Mouse (Mus musculus) intestine, embryonic 15.5 days (tissue): ENCODE results near the gene Stmn3. TPM values are rescaled to one million over a fixed set of nuclear protein-coding genes. Genes with fewer than 3 reads are reported as not detected.

Source experiments
- ATAC-seq: fragments of 200-750 bp; cut with Nextera tagmentation; 2 replicates; pipeline ENCODE4 v1.8.0; 2017; ENCODE audit warnings: moderate TSS enrichment, moderate library complexity
- H3K27ac ChIP-seq: fragments of 300-500 bp; sonication (generic); 2 replicates; pipeline ENCODE4 v1.5.1; 2015; ENCODE audit warnings: mild to moderate bottlenecking, inconsistent platforms
- H3K27me3 ChIP-seq: fragments of 300-500 bp; sonication (generic); replicated peaks from 2 replicates; pipeline ENCODE4 v1.6.1; 2015; ENCODE audit warnings: inconsistent platforms
- H3K36me3 ChIP-seq: fragments of 300-500 bp; sonication (generic); 2 replicates; pipeline ENCODE4 v1.6.1; 2015; ENCODE audit warnings: inconsistent platforms
- H3K4me1 ChIP-seq: fragments of 300-500 bp; sonication (generic); replicated peaks from 2 replicates; pipeline ENCODE4 v1.6.1; 2015; ENCODE audit warnings: inconsistent platforms
- H3K4me2 ChIP-seq: fragments of 300-500 bp; sonication (generic); replicated peaks from 2 replicates; pipeline ENCODE4 v1.6.1; 2015; ENCODE audit warnings: mild to moderate bottlenecking, inconsistent platforms
- H3K4me3 ChIP-seq: fragments of 300-500 bp; sonication (generic); replicated peaks from 2 replicates; pipeline ENCODE4 v1.5.1; 2015; ENCODE audit warnings: inconsistent platforms
- H3K9ac ChIP-seq: fragments of 300-500 bp; sonication (generic); 2 replicates; pipeline ENCODE4 v1.6.1; 2015; ENCODE audit warnings: inconsistent platforms
- H3K9me3 ChIP-seq: fragments of 300-500 bp; sonication (generic); 2 replicates; pipeline ENCODE4 v1.6.1; 2016; ENCODE audit warnings: inconsistent platforms
- WGBS: fragments of 180-500 bp; shearing (Covaris S2); methylation state at CpG from one replicate; pipeline ENCODE4 v1.1.7; 2015; 5-methylcytosine and 5-hydroxymethylcytosine counted together
- polyA plus RNA-seq: library from polyadenylated mRNA; unstranded; fragments of >200 nt; fragmentation: Nextera tagmentation; extraction: Ambion mirVana; gene quantifications from 2 replicates; pipeline ENCODE4 v1.2.1, GENCODE M21; 2015

Gene Stmn3
- polyA plus RNA-seq = 44.0 and 44.1 TPM in 2 replicates

DNA sequence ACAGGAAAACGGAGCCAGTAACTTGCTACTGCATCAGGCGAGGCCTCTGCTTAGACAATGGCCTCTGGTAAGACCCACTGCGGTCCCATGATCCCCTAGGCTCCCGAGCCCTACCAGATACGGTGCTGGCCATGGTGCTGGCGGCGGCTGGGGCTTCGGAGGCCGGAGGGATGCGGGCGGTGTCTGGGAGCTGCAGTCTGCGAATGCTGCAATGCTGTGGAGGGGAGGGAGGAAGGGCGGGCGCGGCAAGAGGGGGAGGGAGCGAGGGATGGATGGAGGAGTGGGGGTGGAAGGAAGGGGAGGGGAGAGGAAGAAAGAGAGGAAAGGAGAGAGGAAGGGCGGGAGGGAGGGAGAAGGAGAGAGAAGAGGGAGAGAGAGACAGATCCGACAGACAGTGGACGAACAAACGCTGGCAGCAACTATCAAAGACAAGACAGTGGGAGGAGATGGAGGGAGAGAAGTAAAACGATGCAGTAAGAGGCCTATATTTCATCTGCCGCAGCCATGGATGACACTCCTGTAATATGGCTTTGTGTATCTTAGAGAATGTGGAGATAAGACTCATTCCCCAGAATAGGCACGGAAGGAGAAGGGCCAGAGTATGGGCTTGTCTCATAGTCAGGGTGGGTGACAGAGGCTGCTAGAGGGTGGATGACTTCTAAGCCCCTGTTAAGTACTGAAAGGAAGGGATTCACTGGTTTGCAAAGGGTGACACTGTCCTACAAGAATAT is at the start of gene Stmn3:
Gene Stmn3 (minus strand): TSS at position 421 of the 731 bp plus-strand sequence.
- peak; percentile 75 for ATAC-seq
- 3% methylated on average over 23 of the region's 23 CpGs for WGBS
- peaks cover 10% of the 10 kb centered on the region for H3K4me1 ChIP-seq
- H3K9ac ChIP-seq = no peak within 1 kb of the TSS
- peak within 1 kb of the TSS; percentile 49 for H3K4me2 ChIP-seq
- peaks cover 31% of the 10 kb centered on the region for H3K27me3 ChIP-seq
- H3K9me3 ChIP-seq = no peaks in the 10 kb centered on the region
- H3K36me3 ChIP-seq = no peaks in the 10 kb centered on the region
- H3K27ac ChIP-seq = no peak within 1 kb of the TSS
- peak within 1 kb of the TSS; percentile 20 for H3K4me3 ChIP-seq

DNA sequence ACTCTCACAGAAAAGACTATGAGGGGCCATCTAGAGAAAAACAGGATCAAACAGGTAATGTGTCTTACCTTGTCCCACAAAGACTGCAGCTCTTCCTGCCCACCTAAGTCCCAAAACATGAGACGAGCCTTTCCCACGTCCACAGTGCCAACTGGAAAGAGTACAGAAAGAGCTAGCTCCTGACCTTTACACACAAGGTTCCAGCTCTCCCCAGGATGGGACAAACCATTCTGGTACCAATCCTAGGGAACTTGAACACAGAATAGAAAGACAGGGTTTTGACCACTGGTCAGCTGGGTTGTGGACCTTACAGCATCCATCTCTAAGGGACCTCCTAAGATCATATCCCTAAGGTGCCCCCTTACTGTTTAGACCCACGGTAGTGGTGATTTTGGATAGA is 49.6 kb upstream of the Stmn3 start:
- H3K9ac ChIP-seq = peak overlapping the region; percentile 93
- H3K4me3 ChIP-seq = peak overlapping the region; percentile 86
- no peaks in the 10 kb centered on the region for H3K27me3 ChIP-seq
- peak overlapping the region; percentile 75 for H3K4me2 ChIP-seq
- WGBS = 81% methylated on average over 3 of the region's 3 CpGs
- no peaks in the 10 kb centered on the region for H3K9me3 ChIP-seq
- peaks cover 14% of the 10 kb centered on the region for H3K4me1 ChIP-seq
- ATAC-seq = no peak
- no peak overlapping the region for H3K27ac ChIP-seq
- H3K36me3 ChIP-seq = peaks cover 24% of the 10 kb centered on the region

DNA sequence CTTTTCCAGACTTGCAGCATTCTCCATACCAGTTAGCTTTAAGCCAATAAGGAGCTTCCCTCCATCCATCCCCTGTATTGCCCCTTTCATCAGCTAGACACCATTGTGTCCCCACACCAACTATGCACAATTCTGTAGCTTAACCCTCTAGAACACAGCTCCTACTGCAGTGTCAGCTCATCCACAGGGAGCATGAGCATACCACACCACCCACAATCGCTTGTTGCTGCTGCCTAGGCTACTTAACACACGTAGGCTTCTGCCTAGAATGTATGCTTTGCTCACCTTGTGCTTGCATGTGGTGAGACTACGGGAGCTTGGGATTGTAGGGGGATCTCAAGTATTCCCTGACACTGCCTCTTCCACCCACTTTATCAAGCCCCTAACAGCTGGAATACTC is 42.5 kb upstream of the Stmn3 start:
- Histone ChIP-seq H3K9me3 (no peaks in the 10 kb centered on the region), H3K9ac (no peak overlapping the region), H3K27me3 (no peaks in the 10 kb centered on the region), H3K27ac (no peak overlapping the region), H3K36me3 (peaks cover 38% of the 10 kb centered on the region), H3K4me3 (no peak overlapping the region), H3K4me2 (no peak overlapping the region), H3K4me1 (no peaks in the 10 kb centered on the region)
- ATAC-seq = no peak
- WGBS = 84% methylated on average over 3 of the region's 3 CpGs

DNA sequence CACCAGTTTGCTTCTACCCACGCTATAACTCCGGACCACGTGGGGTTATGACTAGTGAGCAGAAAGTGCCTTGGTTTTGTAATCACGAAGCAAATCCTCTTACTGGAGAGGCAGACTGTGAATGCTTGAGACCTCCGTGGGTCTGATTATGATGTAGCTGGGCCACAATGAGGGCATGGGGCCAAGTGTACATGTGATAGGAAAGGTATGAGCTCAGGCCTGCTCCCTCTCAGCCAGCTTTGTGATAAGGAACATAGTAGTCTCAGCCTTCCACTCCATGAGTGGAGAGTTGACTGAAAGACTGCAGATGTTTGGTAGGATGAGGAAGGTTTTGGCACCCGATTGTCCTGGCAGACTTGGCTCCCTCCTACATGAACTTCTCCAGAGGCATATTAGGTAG is 28.5 kb upstream of the Stmn3 start:
- 93% methylated on average over 6 of the region's 6 CpGs for whole genome bisulfite sequencing
- Histone ChIP-seq H3K9me3 (no peaks in the 10 kb centered on the region), H3K9ac (no peak overlapping the region), H3K4me1 (no peaks in the 10 kb centered on the region), H3K27ac (no peak overlapping the region), H3K36me3 (peaks cover 29% of the 10 kb centered on the region), H3K4me3 (no peak overlapping the region), H3K27me3 (no peaks in the 10 kb centered on the region), H3K4me2 (no peak overlapping the region)
- no peak for ATAC-seq

DNA sequence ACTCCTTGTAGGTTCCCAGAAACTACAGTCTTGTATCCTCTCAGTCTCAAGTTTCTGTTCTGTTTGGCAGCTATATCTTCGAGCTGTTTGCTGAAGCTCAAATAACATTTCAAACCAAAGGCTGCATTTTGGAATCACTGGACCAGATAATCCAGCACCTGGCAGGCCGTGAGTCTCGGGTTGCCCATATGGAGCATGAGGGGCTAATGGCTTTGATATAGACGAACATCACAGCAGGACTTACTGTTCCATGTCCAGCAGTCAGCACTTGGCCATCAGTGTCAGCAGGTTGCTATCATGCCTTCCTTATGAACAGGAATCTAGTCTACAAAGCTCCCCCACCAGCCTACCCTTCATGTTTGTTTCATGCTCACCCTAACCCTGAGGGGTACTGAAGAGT is 26.1 kb upstream of the Stmn3 start:
- H3K9ac ChIP-seq = no peak overlapping the region
- H3K27me3 ChIP-seq = no peaks in the 10 kb centered on the region
- H3K27ac ChIP-seq = no peak overlapping the region
- H3K4me3 ChIP-seq = no peak overlapping the region
- 91% methylated on average over 4 of the region's 4 CpGs for WGBS
- H3K9me3 ChIP-seq = no peaks in the 10 kb centered on the region
- H3K4me1 ChIP-seq = no peaks in the 10 kb centered on the region
- H3K36me3 ChIP-seq = peaks cover 29% of the 10 kb centered on the region
- no peak overlapping the region for H3K4me2 ChIP-seq
- ATAC-seq = no peak

DNA sequence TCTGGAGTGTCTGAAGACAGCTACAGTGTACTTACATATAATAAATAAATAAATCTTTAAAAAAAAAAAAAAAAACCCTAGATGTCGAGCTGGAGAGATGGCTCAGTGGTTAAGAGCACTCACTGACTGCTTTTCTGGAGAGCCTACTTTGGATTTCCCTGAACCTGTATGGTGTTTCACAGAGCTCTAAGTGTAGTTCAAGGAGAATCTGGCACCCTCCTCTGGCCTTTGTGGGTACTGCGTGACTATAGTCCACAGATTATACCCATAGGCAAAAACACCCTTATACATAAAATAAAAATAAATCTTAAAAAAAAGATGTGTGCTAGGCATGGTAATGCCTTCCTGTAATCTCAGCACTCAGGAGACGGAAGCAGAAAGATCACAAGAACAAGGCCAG is 19.7 kb upstream of the Stmn3 start:
- 65% methylated on average over 3 of the region's 3 CpGs for WGBS
- no peak overlapping the region for H3K4me3 ChIP-seq
- peak; percentile 62; the same call in 1 of the 2 replicates for ATAC-seq
- no peak overlapping the region for H3K4me2 ChIP-seq
- H3K9me3 ChIP-seq = no peaks in the 10 kb centered on the region
- H3K4me1 ChIP-seq = no peaks in the 10 kb centered on the region
- no peaks in the 10 kb centered on the region for H3K27me3 ChIP-seq
- H3K36me3 ChIP-seq = peaks cover 17% of the 10 kb centered on the region
- H3K9ac ChIP-seq = no peak overlapping the region
- H3K27ac ChIP-seq = no peak overlapping the region

DNA sequence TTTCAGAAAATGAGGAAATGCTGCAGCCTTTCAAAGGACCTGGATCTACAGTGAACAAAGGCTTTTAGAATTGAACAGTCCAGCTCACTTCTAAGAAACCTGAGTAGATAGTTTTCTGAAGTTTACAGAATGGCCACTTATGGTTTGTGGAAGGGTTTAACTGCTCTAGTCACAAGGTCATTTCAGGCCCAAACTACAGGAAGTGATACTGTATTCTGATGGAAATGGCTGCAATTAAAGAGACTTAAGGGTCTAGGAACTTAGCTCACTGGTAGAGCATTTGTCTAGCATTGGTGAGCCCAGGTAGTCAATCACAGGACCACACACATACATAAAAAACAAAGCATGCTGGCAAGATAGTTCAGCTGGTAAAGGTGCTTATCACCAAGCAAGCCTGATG is 18.2 kb upstream of the Stmn3 start:
- H3K27me3 ChIP-seq = no peaks in the 10 kb centered on the region
- no peak overlapping the region for H3K4me3 ChIP-seq
- no peaks in the 10 kb centered on the region for H3K9me3 ChIP-seq
- no peaks in the 10 kb centered on the region for H3K4me1 ChIP-seq
- H3K36me3 ChIP-seq = peaks cover 27% of the 10 kb centered on the region
- H3K27ac ChIP-seq = no peak overlapping the region
- H3K4me2 ChIP-seq = no peak overlapping the region
- no peak for ATAC-seq
- no peak overlapping the region for H3K9ac ChIP-seq

DNA sequence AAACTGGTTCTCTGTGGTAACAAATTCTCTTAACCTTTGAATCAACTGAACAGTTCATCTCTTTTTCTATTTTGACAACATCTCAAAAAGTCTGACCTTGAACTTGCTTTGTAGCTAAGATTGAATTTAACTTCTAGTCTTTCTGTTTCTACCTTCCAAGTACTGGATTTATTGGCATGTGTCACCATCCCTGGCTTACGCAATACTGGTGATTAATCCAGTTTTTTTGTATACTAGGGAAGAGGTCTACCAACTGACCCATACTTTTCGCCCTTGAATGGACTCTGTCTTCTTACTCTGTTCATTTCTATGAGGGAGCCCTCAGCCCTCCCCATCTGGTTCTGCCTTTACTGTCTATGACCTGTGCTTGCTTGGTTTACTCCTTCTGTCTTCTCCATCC is 11.8 kb upstream of the Stmn3 start:
- Histone ChIP-seq H3K4me3 (no peak overlapping the region), H3K27me3 (no peaks in the 10 kb centered on the region), H3K4me2 (no peak overlapping the region), H3K4me1 (no peaks in the 10 kb centered on the region), H3K27ac (no peak overlapping the region), H3K9ac (no peak overlapping the region), H3K36me3 (peaks cover 28% of the 10 kb centered on the region), H3K9me3 (no peaks in the 10 kb centered on the region)
- WGBS = 90% methylated on average over 2 of the region's 2 CpGs
- ATAC-seq = no peak

DNA sequence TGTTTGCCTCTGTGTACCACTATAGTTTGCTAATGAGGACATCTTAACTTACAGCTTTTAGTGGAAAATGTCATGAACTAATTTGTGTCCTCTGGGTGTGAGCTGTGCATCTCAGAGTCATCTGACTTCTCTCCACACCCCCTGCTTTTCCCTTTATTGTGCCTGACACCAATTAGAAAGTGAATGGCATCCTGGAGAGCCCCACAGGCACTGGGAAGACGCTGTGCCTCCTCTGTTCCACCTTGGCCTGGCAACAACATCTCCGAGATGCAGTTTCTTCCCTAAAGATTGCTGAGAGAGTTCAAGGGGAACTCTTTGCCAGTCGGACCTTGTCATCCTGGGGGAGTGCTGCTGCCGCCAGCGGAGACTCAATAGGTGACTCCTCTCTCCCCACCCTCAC is 7.8 kb upstream of the Stmn3 start:
- no peaks in the 10 kb centered on the region for H3K27me3 ChIP-seq

DNA sequence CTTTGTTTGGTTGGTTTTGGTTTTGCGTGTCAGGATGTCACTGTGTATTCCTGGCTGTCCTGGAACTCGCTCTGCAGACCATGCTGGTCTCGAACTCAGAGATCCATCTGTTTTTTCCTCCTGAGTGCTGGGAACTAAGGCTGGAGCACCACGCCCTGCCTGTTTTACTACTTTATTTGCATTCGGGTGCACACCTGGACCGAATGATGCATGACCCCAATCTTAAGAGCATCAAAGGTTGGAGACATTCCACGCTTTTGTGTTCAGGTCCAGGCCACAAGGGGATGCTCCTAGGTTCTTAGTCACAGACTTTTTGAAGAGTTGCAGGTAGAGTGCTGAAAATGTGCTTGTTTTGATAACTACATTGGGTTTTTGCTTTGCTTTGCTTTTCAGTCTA is 5.8 kb upstream of the Stmn3 start:
- Histone ChIP-seq H3K9ac (peak overlapping the region; percentile 59), H3K4me1 (peaks cover 9% of the 10 kb centered on the region; the same call in 1 of the 2 replicates), H3K4me2 (peak overlapping the region; percentile 76)

More for the DNA sequence above, 7.8 kb upstream of the Stmn3 start:
- 83% methylated on average over 5 of the region's 5 CpGs for WGBS
- Histone ChIP-seq H3K9me3 (no peaks in the 10 kb centered on the region), H3K4me1 (peaks cover 9% of the 10 kb centered on the region; the same call in 1 of the 2 replicates), H3K4me3 (no peak overlapping the region), H3K36me3 (peaks cover 12% of the 10 kb centered on the region; the same call in 1 of the 2 replicates), H3K27ac (no peak overlapping the region), H3K4me2 (no peak overlapping the region), H3K9ac (no peak overlapping the region)
- ATAC-seq = no peak

DNA sequence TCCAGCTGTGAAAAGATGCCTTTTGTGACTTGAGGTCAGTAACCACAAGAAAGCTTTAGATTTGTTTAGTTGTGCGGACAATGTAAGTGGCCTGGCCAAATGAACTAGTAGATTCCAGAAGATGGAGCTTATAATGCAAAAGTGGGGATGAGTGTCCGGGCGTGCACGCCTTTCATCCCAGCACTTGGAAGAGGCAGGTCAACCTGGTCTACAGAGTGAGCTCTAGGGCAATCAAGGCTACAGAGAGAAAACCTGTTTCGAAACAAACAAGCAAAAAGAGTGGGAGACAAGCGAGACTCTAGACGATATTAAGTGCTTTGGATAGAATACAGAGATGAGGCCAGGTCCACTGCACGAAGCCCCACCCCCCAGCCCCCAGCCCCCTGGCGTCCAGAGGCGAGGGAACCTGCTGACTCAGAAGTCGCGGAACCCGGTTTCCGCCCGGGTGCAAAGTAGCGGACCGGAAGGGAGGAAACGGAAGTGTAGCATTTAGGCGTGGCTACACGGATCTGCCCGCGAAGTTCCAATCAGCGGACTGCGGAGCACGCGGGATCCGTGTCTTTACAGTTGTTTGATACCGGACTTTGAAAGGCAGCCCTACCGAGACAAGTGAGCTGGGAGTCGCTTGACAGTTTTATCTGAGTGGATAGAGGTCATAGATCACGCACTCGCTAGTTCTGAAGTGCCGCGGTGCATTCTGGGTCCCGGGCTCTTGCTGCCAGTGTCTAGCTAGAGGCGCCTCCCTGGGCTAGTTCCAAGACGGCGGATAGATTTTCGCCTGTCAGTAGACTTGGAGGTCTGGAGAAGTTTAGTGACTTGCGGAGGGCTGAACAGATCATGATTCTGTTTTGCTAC is 5.2 kb upstream of the Stmn3 start, which contains the start of gene Rtel1:
Gene Rtel1 (plus strand): TSS at position 492 of the 855 bp plus-strand sequence.
- Histone ChIP-seq H3K4me1 (peaks cover 9% of the 10 kb centered on the region; the same call in 1 of the 2 replicates), H3K36me3 (peaks cover 12% of the 10 kb centered on the region; the same call in 1 of the 2 replicates), H3K4me2 (peak within 1 kb of the TSS; percentile 76), H3K27ac (peak within 1 kb of the TSS; percentile 63), H3K27me3 (peaks cover 11% of the 10 kb centered on the region), H3K4me3 (peak within 1 kb of the TSS; percentile 49), H3K9me3 (no peaks in the 10 kb centered on the region), H3K9ac (peak within 1 kb of the TSS; percentile 59)
- 6% methylated on average over 40 of the region's 40 CpGs for WGBS
- ATAC-seq = peak; percentile 97

More for the DNA sequence above, 5.8 kb upstream of the Stmn3 start:
- H3K4me3 ChIP-seq = peak overlapping the region; percentile 49
- ATAC-seq = peak; percentile 42
- WGBS = 13% methylated on average over 7 of the region's 7 CpGs
- H3K36me3 ChIP-seq = peaks cover 12% of the 10 kb centered on the region; the same call in 1 of the 2 replicates
- H3K9me3 ChIP-seq = no peaks in the 10 kb centered on the region
- peaks cover 5% of the 10 kb centered on the region for H3K27me3 ChIP-seq
- peak overlapping the region; percentile 63 for H3K27ac ChIP-seq

DNA sequence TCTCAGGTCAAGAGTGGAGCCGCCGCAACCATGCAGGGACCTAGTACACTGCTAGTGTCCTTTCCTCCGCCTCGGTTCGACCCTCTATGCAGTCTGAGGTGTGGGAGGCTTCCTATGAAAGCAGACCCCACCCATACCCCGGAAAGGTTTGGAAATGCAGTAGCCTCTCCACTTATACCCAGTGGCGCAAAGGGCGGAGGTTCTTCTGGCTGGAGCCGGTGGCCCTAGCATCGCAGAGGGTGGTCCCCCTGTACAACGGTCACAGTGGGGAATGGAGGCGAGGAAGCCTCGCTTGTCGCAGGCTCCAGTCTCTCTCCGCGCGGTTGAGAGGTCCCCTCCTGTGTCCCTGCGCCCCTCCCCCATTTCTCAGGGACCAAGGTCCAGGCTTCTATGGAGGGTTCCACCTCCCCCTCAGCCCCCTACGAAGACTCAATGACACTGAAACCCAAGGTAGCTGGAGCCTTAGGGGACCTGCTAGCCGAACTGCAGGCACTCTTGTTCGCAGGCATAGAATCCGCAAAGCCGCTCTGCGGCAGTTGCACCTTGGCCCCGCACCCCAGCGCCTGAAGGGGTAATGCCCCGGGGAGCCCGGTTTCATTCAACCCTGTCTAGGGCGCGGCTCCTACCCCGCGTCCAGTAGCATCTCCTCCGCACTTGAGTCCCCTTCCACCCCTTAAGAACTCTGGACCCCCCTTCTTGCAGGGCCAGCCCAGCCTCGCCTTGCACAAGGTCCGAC is 788 bp downstream of the Stmn3 start:
- Histone ChIP-seq H3K9me3 (no peaks in the 10 kb centered on the region), H3K9ac (no peak overlapping the region), H3K4me1 (peaks cover 7% of the 10 kb centered on the region), H3K4me3 (peak overlapping the region; percentile 20), H3K36me3 (no peaks in the 10 kb centered on the region), H3K27me3 (peaks cover 31% of the 10 kb centered on the region), H3K4me2 (peak overlapping the region; percentile 49), H3K27ac (no peak overlapping the region)
- peak; percentile 56 for ATAC-seq
- WGBS = 3% methylated on average over 35 of the region's 35 CpGs
